Mouse (Mus musculus) testis, adult 2 months (tissue): Measurements from ENCODE around the gene Hat1. TPM values are rescaled to one million over a fixed set of nuclear protein-coding genes. Genes with fewer than 3 reads are reported as not detected.

Experiments
- H3K27ac ChIP-seq: fragments of 200-500 bp; 2 replicates; pipeline ENCODE4 v1.5.1; 2012; ENCODE audit warnings: low read depth, low read length; ENCODE audit not compliant: control insufficient read depth, insufficient read depth
- H3K27me3 ChIP-seq: fragments of 200-500 bp; 2 replicates; pipeline ENCODE4 v1.6.1; 2012; ENCODE audit warnings: mild to moderate bottlenecking, low read length, moderate library complexity; ENCODE audit not compliant: control insufficient read depth, insufficient read depth
- H3K36me3 ChIP-seq: fragments of 200-500 bp; 2 replicates; pipeline ENCODE4 v1.6.1; 2012; ENCODE audit warnings: mild to moderate bottlenecking, low read length; ENCODE audit not compliant: control insufficient read depth, insufficient read depth
- H3K4me1 ChIP-seq: fragments of 200-500 bp; 2 replicates; pipeline ENCODE4 v1.6.1; 2012; ENCODE audit warnings: low read length; ENCODE audit not compliant: control insufficient read depth, insufficient read depth
- H3K4me3 ChIP-seq: fragments of 200-500 bp; 2 replicates; pipeline ENCODE4 v1.5.1; 2012; ENCODE audit warnings: low read depth, mild to moderate bottlenecking, low read length, moderate library complexity, mixed read lengths; ENCODE audit not compliant: control insufficient read depth
- CTCF ChIP-seq: fragments of 200-500 bp; IDR thresholded peaks from 2 replicates; pipeline ENCODE4 v1.5.1; 2012; ENCODE audit warnings: low read depth, mild to moderate bottlenecking, inconsistent platforms, low read length, moderate library complexity; ENCODE audit not compliant: control insufficient read depth, insufficient read depth, insufficient replicate concordance
- POLR2A ChIP-seq: fragments of 200-500 bp; IDR thresholded peaks from 2 replicates; pipeline ENCODE4 v1.6.1; 2012; ENCODE audit warnings: low read depth, mild to moderate bottlenecking, inconsistent platforms, low read length, moderate library complexity; ENCODE audit not compliant: control insufficient read depth
- polyA plus RNA-seq: library from polyadenylated mRNA; depleted of rRNA; stranded (reverse); fragments of >200 nt; gene quantifications from 2 replicates; pipeline ENCODE4 v1.2.3, GENCODE M21; 2012; rRNA removed

The Hat1 gene
- polyA plus RNA-seq, 1 experiment: 20.1 TPM

GRCm38 (mm10) chr2:71477787-71478186 lies 89.0 kb downstream of the Hat1 start:
- peaks cover 7% of the 10 kb centered on the region for H3K4me1 ChIP-seq

DNA sequence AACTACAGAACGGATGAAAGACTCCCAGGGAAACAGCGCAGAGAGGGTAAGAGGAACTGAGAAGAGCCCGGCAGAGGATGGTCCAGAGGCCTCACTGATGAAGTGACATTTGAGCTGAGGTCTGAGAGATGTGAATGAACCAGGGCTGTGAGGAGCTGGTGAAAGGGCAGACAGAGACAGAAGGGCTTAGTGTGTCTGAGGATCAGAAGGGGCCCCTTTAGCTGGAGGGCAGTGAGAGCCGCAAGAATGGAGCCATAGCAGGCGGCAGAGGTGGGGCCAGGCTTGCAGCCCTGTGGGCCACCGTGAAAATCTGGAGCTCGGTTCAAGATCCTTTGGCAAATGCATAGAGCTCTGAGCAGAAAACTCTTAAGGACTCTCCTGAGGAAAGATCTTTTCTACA lies 91.2 kb downstream of the Hat1 start:
- Histone ChIP-seq H3K27me3 (no peaks in the 10 kb centered on the region), H3K36me3 (no peaks in the 10 kb centered on the region), H3K27ac (no peak overlapping the region), H3K4me1 (peaks cover 7% of the 10 kb centered on the region), H3K4me3 (no peak overlapping the region)
- no peak for TF ChIP-seq POLR2A
- no peak for TF ChIP-seq CTCF

More at GRCm38 (mm10) chr2:71477787-71478186, 89.0 kb downstream of the Hat1 start:
- Histone ChIP-seq H3K27ac (no peak overlapping the region), H3K4me3 (no peak overlapping the region), H3K27me3 (no peaks in the 10 kb centered on the region), H3K36me3 (no peaks in the 10 kb centered on the region)
- TF ChIP-seq POLR2A (no peak), CTCF (no peak)

DNA sequence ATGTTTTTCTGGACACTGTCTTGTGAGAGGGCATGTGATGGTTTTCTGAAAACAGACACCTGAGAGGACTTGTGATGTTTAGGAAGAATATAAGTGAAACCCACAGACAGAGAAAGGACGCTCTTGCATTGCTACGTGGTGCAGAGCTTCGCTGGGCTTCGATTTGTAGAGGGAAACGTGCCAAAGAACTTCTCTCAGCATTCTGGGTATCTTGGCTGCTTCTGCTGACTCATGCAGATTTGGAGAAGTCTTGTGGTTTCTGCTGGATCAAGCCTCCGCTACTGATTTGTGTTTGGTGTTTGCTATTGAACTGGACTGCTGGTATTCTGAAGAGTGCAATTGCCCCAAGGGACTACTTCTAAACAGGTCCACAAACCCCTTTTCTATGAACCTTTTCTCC lies 93.1 kb downstream of the Hat1 start:
- TF ChIP-seq CTCF (no peak), POLR2A (no peak)
- Histone ChIP-seq H3K4me3 (no peak overlapping the region), H3K36me3 (no peaks in the 10 kb centered on the region), H3K27ac (no peak overlapping the region), H3K4me1 (peaks cover 5% of the 10 kb centered on the region), H3K27me3 (no peaks in the 10 kb centered on the region)

DNA sequence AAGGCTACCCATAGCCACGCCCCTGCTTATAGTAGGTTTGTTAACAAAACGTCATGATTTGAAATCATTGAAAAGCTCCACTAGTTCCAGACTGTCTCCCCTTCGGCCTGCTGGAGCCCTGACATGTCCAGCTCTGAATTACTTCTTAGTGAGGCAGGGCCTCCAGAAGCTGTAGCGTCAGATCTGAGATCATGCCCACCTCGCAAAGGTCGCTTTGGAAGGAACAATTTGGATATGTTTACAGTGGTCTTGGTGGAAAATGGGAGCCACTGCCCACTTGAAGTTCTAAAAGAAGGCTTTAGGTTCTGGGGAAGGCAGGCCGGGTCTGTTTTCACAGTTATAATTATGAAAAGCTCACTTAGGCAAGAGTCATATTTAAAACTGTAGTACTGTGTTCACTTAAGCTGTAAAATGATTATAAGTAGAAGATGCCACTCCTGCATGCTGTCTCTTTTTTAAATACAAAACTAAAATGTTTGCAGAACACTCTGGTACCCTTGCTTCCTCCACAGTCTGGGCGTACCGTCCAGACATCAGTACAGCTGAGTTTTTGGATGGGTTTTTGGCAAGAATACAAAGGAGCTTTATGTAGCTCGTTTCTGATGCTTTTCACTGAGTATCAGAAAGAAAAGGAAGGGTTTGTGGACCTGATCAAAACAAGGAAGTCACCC lies 94.4 kb downstream of the Hat1 start:
- Histone ChIP-seq H3K4me1 (peaks cover 5% of the 10 kb centered on the region), H3K4me3 (no peak overlapping the region), H3K27me3 (no peaks in the 10 kb centered on the region), H3K27ac (no peak overlapping the region), H3K36me3 (no peaks in the 10 kb centered on the region)
- TF ChIP-seq CTCF (no peak), POLR2A (no peak)

- no peaks in the 10 kb centered on the region for H3K27me3 ChIP-seq
- TF ChIP-seq POLR2A (no peak), CTCF (no peak)
- no peak overlapping the region for H3K27ac ChIP-seq
- no peak overlapping the region for H3K4me3 ChIP-seq
- H3K4me1 ChIP-seq: peaks cover 5% of the 10 kb centered on the region
- H3K36me3 ChIP-seq: no peaks in the 10 kb centered on the region
Observed at GRCm38 (mm10) chr2:71483717-71484066, 94.9 kb downstream of the Hat1 start.

Other genes starting within 250 kb of the Hat1 start
- 40.6 and 46.5 TPM in 2 replicates for gene Dync1i2, start 177.3 kb upstream of the Hat1 start, polyA plus RNA-seq
- gene Slc25a12, start 21.2 kb upstream of the Hat1 start, polyA plus RNA-seq: 3.2 and 3.7 TPM in 2 replicates
- gene Metap1d, start 64.3 kb downstream of the Hat1 start, polyA plus RNA-seq: 11.8 and 12.9 TPM in 2 replicates
- gene Dlx1, start 139.2 kb downstream of the Hat1 start, polyA plus RNA-seq: 0.25 and 0.47 TPM in 2 replicates
- gene Dlx2, start 157.8 kb downstream of the Hat1 start, polyA plus RNA-seq: 0.11 TPM in 1 of 2 replicates, not detected in the other